Mouse (Mus musculus): ENCODE data around the gene Tmem107. TPM values are rescaled to one million over a fixed set of nuclear protein-coding genes. Genes with fewer than 3 reads are reported as not detected.

Tmem107 gene
- polyA plus RNA-seq, 1 experiment from 2014 or later, result 14.5 TPM

DNA sequence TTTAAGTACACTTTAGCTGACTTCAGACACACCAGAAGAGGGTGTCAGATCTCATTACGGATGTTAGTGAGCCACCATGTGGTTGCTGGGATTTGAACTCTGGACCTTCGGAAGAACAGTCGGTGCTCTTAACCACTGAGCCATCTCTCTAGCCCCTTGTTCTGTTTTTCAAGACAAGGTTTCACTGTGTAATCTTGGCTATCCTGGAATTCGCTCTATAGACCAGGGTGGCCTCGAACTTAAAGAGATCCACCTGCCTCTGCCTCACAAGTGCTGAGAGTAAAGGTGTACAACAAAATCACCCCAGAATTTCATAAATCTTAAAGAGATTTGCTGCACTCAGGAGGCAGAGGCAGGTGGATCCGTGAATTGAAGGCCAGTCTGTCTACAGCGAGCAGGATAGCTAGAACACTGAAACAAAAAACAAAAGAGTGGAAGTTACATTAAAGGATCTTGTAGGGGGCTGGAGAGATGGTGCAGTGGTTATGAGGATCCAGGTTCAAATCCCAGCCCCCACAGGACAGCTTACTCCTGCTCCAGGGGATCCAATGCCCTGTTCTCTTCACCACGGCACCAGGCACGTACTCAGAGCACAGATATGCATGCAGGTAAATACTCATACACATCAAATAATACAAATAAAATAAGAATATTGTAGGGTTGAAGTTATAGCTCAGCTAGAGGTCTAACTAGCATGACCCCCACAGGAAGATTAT is 5.3 kb downstream of the Tmem107 start:
- no peak for ATAC-seq
- no peak overlapping the region for H3K27ac ChIP-seq (ENCODE audit: low read depth, low read length)
- H3K4me3 ChIP-seq (ENCODE audit: low read depth, low read length), result no peak overlapping the region
- 65% methylated on average over 8 of the region's 9 CpGs for WGBS
- no peak for TF ChIP-seq CTCF (IDR thresholded peaks at IDR 0.05; ENCODE audit: low read depth)
- H3K4me1 ChIP-seq (replicated peaks; ENCODE audit: control insufficient read depth, insufficient read depth, low read length), result no peaks in the 10 kb centered on the region
- no peaks in the 10 kb centered on the region for H3K36me3 ChIP-seq (ENCODE audit: control insufficient read depth, insufficient read depth)
- no peaks in the 10 kb centered on the region for H3K9me3 ChIP-seq (ENCODE audit: control insufficient read depth)
- H3K4me2 ChIP-seq (replicated peaks; ENCODE audit: low read depth), result no peak overlapping the region
- H3K9ac ChIP-seq (ENCODE audit: low read depth, low read length), result no peak overlapping the region
- H3K27me3 ChIP-seq (replicated peaks; ENCODE audit: control insufficient read depth, insufficient read depth, low read length), result no peaks in the 10 kb centered on the region

- no peak for ATAC-seq
- no peak for TF ChIP-seq CTCF (IDR thresholded peaks at IDR 0.05; ENCODE audit: low read depth)
- no peaks in the 10 kb centered on the region for H3K9me3 ChIP-seq (ENCODE audit: control insufficient read depth)
- WGBS, result 85% methylated on average over 5 of the region's 5 CpGs
- H3K4me2 ChIP-seq (replicated peaks; ENCODE audit: low read depth), result no peak overlapping the region
- H3K27me3 ChIP-seq (replicated peaks; ENCODE audit: control insufficient read depth, insufficient read depth, low read length), result no peaks in the 10 kb centered on the region
- H3K4me3 ChIP-seq (ENCODE audit: low read depth, low read length), result no peak overlapping the region
- H3K9ac ChIP-seq (ENCODE audit: low read depth, low read length), result no peak overlapping the region
- no peaks in the 10 kb centered on the region for H3K36me3 ChIP-seq (ENCODE audit: control insufficient read depth, insufficient read depth)
- H3K4me1 ChIP-seq (replicated peaks; ENCODE audit: control insufficient read depth, insufficient read depth, low read length), result no peaks in the 10 kb centered on the region
- no peak overlapping the region for H3K27ac ChIP-seq (ENCODE audit: low read depth, low read length)
Observed at GRCm38 (mm10) chr11:69076572-69076971, 6.0 kb downstream of the Tmem107 start.

- Histone ChIP-seq H3K9ac (ENCODE audit: low read depth, low read length) (no peak overlapping the region), H3K9me3 (ENCODE audit: control insufficient read depth) (no peaks in the 10 kb centered on the region), H3K4me3 (ENCODE audit: low read depth, low read length) (no peak overlapping the region), H3K4me2 (replicated peaks; ENCODE audit: low read depth) (no peak overlapping the region), H3K27ac (ENCODE audit: low read depth, low read length) (no peak overlapping the region), H3K4me1 (replicated peaks; ENCODE audit: control insufficient read depth, insufficient read depth, low read length) (no peaks in the 10 kb centered on the region), H3K27me3 (replicated peaks; ENCODE audit: control insufficient read depth, insufficient read depth, low read length) (no peaks in the 10 kb centered on the region), H3K36me3 (ENCODE audit: control insufficient read depth, insufficient read depth) (no peaks in the 10 kb centered on the region)
- 71% methylated on average over 9 of the region's 9 CpGs for WGBS
- ATAC-seq, result no peak
- TF ChIP-seq CTCF (IDR thresholded peaks at IDR 0.05; ENCODE audit: low read depth), result no peak
Observed at GRCm38 (mm10) chr11:69077316-69077715, 6.7 kb downstream of the Tmem107 start.

DNA sequence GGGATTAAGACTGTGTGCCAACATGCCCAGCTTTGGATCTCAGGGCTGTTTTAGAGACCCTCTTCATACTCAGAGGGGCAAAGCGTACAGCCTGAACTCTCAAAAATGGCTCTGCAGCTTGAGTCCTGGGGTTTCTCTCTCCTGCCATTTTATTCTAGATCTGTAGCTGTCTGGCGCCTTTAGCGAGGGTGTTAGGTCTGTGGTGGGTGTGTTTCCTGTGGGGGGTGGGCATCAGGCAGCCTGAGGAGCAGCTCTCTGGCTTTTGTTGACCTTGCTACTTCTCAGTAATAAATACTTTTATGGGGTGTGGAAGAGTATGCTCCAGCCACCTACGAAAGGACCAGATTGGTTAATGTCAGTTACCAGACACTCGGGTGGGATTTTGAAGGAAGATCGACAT is 7.4 kb downstream of the Tmem107 start:
- Histone ChIP-seq H3K9me3 (ENCODE audit: control insufficient read depth) (no peaks in the 10 kb centered on the region), H3K9ac (ENCODE audit: low read depth, low read length) (no peak overlapping the region), H3K4me2 (replicated peaks; ENCODE audit: low read depth) (no peak overlapping the region), H3K27ac (ENCODE audit: low read depth, low read length) (no peak overlapping the region), H3K4me3 (ENCODE audit: low read depth, low read length) (no peak overlapping the region), H3K27me3 (replicated peaks; ENCODE audit: control insufficient read depth, insufficient read depth, low read length) (no peaks in the 10 kb centered on the region), H3K36me3 (ENCODE audit: control insufficient read depth, insufficient read depth) (no peaks in the 10 kb centered on the region), H3K4me1 (replicated peaks; ENCODE audit: control insufficient read depth, insufficient read depth, low read length) (no peaks in the 10 kb centered on the region)
- no peak for ATAC-seq
- no peak for TF ChIP-seq CTCF (IDR thresholded peaks at IDR 0.05; ENCODE audit: low read depth)
- 62% methylated on average over 6 of the region's 6 CpGs for WGBS

DNA sequence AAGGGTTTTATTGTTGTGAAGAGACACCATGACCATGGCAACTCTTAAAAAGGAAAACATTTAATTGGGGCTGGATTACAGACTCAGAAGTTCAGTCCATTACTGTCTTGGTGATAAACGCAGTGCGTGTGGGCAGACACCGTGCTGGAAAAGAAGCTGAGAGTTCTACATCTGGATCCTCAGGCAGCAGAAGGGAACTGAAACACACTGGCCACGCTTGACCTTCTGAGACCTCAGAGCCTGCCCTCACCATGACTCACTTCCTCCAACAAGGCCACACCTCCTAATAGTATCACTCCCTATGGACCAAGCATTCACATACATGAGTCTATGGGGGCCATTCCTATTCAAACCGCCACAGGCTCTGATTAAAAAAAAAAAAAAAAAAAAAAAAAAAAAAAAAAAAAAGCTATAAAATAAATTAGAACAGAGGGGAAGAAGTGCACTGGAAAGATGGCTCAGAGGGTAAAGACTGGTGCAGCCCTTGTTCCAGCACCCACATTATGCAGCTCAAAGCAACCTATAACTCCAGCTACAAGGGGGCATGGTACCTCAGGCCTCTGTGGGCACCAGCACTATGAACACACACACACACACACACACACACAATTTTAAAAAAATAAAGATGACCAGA is 8.3 kb downstream of the Tmem107 start:
- Histone ChIP-seq H3K4me1 (replicated peaks; ENCODE audit: control insufficient read depth, insufficient read depth, low read length) (no peaks in the 10 kb centered on the region), H3K27ac (ENCODE audit: low read depth, low read length) (no peak overlapping the region), H3K4me2 (replicated peaks; ENCODE audit: low read depth) (no peak overlapping the region), H3K4me3 (ENCODE audit: low read depth, low read length) (no peak overlapping the region), H3K27me3 (replicated peaks; ENCODE audit: control insufficient read depth, insufficient read depth, low read length) (no peaks in the 10 kb centered on the region), H3K36me3 (ENCODE audit: control insufficient read depth, insufficient read depth) (no peaks in the 10 kb centered on the region), H3K9ac (ENCODE audit: low read depth, low read length) (no peak overlapping the region), H3K9me3 (ENCODE audit: control insufficient read depth) (no peaks in the 10 kb centered on the region)
- 72% methylated on average over 5 of the region's 5 CpGs for WGBS
- TF ChIP-seq CTCF (IDR thresholded peaks at IDR 0.05; ENCODE audit: low read depth), result no peak
- no peak for ATAC-seq

DNA sequence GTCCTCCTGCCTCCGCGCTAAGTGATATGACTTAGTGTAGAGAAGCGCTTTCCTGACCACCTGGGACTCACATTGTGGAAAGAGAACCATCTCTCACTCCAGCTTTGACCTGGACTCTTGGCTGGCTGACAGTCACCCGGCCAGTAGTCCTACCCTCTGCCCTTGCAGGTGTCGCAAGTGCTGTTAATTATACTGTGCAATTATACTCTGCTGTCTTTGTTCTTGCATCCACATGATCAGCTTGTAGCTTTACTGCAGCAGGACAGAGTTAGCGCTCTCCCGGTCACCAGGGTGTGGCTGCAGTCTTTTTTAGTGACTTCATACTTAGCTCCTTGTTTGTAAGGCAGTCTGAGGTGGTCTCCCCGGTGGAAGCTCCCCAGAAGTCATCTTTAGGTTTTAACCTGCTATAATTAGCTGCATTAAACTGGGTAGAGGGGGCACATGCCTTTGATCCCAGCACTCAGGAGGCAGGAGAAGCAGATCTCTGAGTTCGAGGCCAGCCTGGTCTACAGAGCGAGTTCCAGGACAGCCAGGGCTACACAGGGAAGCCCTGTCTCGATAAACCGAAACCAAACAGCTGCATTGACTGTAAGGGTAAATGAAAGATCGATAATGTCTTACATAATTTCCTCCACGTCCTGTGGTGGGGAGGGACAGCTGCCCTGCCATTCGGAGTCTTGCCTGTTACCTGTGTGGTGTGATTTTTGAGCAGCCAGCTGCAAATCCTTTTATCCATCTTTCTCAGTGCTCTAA is 9.7 kb downstream of the Tmem107 start:
- peak; percentile 83 for ATAC-seq
- Histone ChIP-seq H3K4me3 (ENCODE audit: low read depth, low read length) (no peak overlapping the region), H3K36me3 (ENCODE audit: control insufficient read depth, insufficient read depth) (no peaks in the 10 kb centered on the region), H3K9ac (ENCODE audit: low read depth, low read length) (no peak overlapping the region), H3K4me2 (replicated peaks; ENCODE audit: low read depth) (no peak overlapping the region; the same call in 1 of the 2 replicates), H3K9me3 (ENCODE audit: control insufficient read depth) (no peaks in the 10 kb centered on the region), H3K27ac (ENCODE audit: low read depth, low read length) (peak overlapping the region; percentile 78), H3K27me3 (replicated peaks; ENCODE audit: control insufficient read depth, insufficient read depth, low read length) (no peaks in the 10 kb centered on the region), H3K4me1 (replicated peaks; ENCODE audit: control insufficient read depth, insufficient read depth, low read length) (no peaks in the 10 kb centered on the region)
- no peak for TF ChIP-seq CTCF (IDR thresholded peaks at IDR 0.05; ENCODE audit: low read depth)
- WGBS, result 63% methylated on average over 15 of the region's 15 CpGs
